Mouse (Mus musculus): ENCODE measurements around the gene Smok3b. TPM values are rescaled to one million over a fixed set of nuclear protein-coding genes. Genes with fewer than 3 reads are reported as not detected.
"Not testable (repeated sequence)": the region's sequence is repeated elsewhere in the genome, so short reads cannot be mapped to it uniquely, and the experiment has no call there.

The Smok3b gene
- polyA plus RNA-seq (2012; rRNA removed) (not detected in 2 replicates), polyA plus RNA-seq (2014; fragmentation: Nextera tagmentation; extraction: Ambion mirVana) (not detected in 2 replicates)

DNA sequence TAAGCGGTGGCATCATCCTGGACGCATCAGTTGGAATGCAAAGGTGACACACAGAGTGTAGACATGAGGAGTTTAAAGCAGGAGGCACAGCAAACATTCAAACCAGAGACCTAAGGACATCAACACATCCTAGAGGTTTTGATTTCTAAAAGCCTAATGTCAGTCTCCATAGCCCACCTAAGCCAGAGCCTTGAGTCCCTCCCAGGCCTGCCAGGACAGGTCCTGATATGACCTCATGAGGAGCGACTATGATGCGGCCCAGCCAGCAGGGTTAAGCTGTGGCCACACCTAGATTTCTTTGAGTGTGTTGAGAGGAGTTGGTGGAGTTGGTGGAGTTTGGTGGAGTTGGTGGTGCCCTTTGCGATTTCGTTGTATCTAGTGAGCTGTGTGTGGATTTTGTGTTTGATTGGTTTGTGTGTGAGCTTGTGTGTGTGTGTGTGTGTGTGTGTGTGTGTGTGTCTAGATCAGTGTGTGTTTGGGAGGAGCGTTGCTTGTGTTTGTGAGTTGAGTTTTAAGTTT is at the start of gene Smok3b, which contains the start of gene Smok3a:
Gene Smok3b (plus strand): TSS at position 469 of the 519 bp plus-strand sequence.
Gene Smok3a (plus strand): TSS at position 301 of the 519 bp plus-strand sequence.
- H3K9ac ChIP-seq (ENCODE audit: low read depth, low read length, severe bottlenecking); H3K36me3 ChIP-seq (ENCODE audit: control insufficient read depth, insufficient read depth, low read length); H3K4me2 ChIP-seq (replicated peaks; ENCODE audit: low read depth, low read length, severe bottlenecking); H3K9me3 ChIP-seq (ENCODE audit: control insufficient read depth, low read length); H3K27me3 ChIP-seq (ENCODE audit: control insufficient read depth, insufficient read depth, low read length); H3K4me3 ChIP-seq (replicated peaks; ENCODE audit: low read length); H3K4me1 ChIP-seq (ENCODE audit: control insufficient read depth, insufficient read depth, low read length); ATAC-seq (ENCODE audit: low FRiP score, low read depth); H3K27ac ChIP-seq (replicated peaks; ENCODE audit: low read depth, low read length); DNase-seq (ENCODE audit: low spot score): not testable (repeated sequence)
- WGBS = 97% methylated on average over 3 of the region's 7 CpGs

GRCm38 (mm10) chr5:137973161-137973560 is 48.1 kb upstream of the Smok3b start:
- DNase-seq (ENCODE audit: low spot score) (no peak), ATAC-seq (ENCODE audit: low FRiP score, low read depth) (no peak)
- no peaks in the 10 kb centered on the region for H3K27me3 ChIP-seq (ENCODE audit: control insufficient read depth, insufficient read depth, low read length)
- H3K27ac ChIP-seq (replicated peaks; ENCODE audit: low read depth, low read length) = no peak overlapping the region
- no peak overlapping the region for H3K9ac ChIP-seq (ENCODE audit: low read depth, low read length, severe bottlenecking)
- 69% methylated on average over 2 of the region's 2 CpGs for WGBS
- no peak overlapping the region for H3K4me3 ChIP-seq (replicated peaks; ENCODE audit: low read length)
- no peaks in the 10 kb centered on the region for H3K4me1 ChIP-seq (ENCODE audit: control insufficient read depth, insufficient read depth, low read length)
- H3K4me2 ChIP-seq (replicated peaks; ENCODE audit: low read depth, low read length, severe bottlenecking) = no peak overlapping the region
- TF ChIP-seq POLR2A (IDR thresholded peaks at IDR 0.05; ENCODE audit: borderline replicate concordance, extremely low read depth, insufficient read depth, insufficient read length) = no peak
- H3K9me3 ChIP-seq (ENCODE audit: control insufficient read depth, low read length) = no peaks in the 10 kb centered on the region
- H3K36me3 ChIP-seq (ENCODE audit: control insufficient read depth, insufficient read depth, low read length) = no peaks in the 10 kb centered on the region

DNA sequence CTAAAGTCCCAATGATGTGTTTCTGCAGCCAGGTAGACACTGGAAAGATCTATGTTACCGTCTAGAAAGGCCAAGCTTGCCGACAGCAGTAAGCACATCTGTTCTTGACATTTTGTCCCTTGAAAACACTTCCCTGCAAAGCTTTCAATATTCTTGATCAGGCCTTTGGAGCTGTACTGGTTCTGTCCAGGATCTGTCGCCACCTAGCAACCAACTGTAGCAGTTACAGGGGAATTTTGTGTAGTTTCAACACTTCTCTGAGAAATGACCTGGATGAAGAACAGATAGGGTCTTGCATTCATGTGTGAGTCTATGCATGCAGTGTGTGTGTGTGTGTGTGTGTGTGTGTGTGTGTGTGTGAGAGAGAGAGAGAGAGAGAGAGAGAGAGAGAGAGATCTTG is 47.5 kb upstream of the Smok3b start:
- H3K4me3 ChIP-seq (replicated peaks; ENCODE audit: low read length) = no peak overlapping the region
- no peaks in the 10 kb centered on the region for H3K36me3 ChIP-seq (ENCODE audit: control insufficient read depth, insufficient read depth, low read length)
- 51% methylated on average over 3 of the region's 3 CpGs for WGBS
- H3K4me1 ChIP-seq (ENCODE audit: control insufficient read depth, insufficient read depth, low read length) = no peaks in the 10 kb centered on the region
- H3K27me3 ChIP-seq (ENCODE audit: control insufficient read depth, insufficient read depth, low read length) = no peaks in the 10 kb centered on the region
- no peak for TF ChIP-seq POLR2A (IDR thresholded peaks at IDR 0.05; ENCODE audit: borderline replicate concordance, extremely low read depth, insufficient read depth, insufficient read length)
- H3K9ac ChIP-seq (ENCODE audit: low read depth, low read length, severe bottlenecking) = no peak overlapping the region
- H3K27ac ChIP-seq (replicated peaks; ENCODE audit: low read depth, low read length) = no peak overlapping the region
- ATAC-seq (ENCODE audit: low FRiP score, low read depth) (no peak), DNase-seq (ENCODE audit: low spot score) (peak; percentile 16)
- no peak overlapping the region for H3K4me2 ChIP-seq (replicated peaks; ENCODE audit: low read depth, low read length, severe bottlenecking)
- no peaks in the 10 kb centered on the region for H3K9me3 ChIP-seq (ENCODE audit: control insufficient read depth, low read length)

DNA sequence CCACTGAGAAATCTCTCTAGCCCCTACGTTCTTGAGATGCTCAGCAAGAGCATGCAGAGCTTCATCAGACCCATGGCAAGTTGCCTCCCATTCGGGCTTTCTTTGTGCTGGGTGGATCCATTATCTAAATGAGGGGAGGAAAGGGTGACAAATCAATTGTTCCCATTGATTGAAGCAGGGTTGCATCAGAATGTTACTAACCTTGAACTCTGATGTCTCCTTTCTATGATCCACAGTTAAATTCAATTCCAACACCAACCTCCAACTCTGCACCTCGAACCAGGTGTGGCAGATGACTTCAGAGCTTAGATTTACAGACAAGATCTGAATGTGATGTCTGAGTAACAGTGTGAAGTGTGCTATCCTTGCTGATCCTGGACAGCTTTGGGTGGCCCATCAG is 46.5 kb upstream of the Smok3b start:
- DNase-seq (ENCODE audit: low spot score) (no peak), ATAC-seq (ENCODE audit: low FRiP score, low read depth) (no peak)
- TF ChIP-seq POLR2A (IDR thresholded peaks at IDR 0.05; ENCODE audit: borderline replicate concordance, extremely low read depth, insufficient read depth, insufficient read length) = no peak
- no peak overlapping the region for H3K4me2 ChIP-seq (replicated peaks; ENCODE audit: low read depth, low read length, severe bottlenecking)
- H3K4me3 ChIP-seq (replicated peaks; ENCODE audit: low read length) = no peak overlapping the region
- WGBS = 60% methylated on average over 3 of the region's 3 CpGs
- H3K4me1 ChIP-seq (ENCODE audit: control insufficient read depth, insufficient read depth, low read length) = no peaks in the 10 kb centered on the region
- no peak overlapping the region for H3K27ac ChIP-seq (replicated peaks; ENCODE audit: low read depth, low read length)
- no peak overlapping the region for H3K9ac ChIP-seq (ENCODE audit: low read depth, low read length, severe bottlenecking)
- H3K27me3 ChIP-seq (ENCODE audit: control insufficient read depth, insufficient read depth, low read length) = no peaks in the 10 kb centered on the region
- no peaks in the 10 kb centered on the region for H3K9me3 ChIP-seq (ENCODE audit: control insufficient read depth, low read length)
- H3K36me3 ChIP-seq (ENCODE audit: control insufficient read depth, insufficient read depth, low read length) = no peaks in the 10 kb centered on the region

- no peak overlapping the region for H3K27ac ChIP-seq (replicated peaks; ENCODE audit: low read depth, low read length)
- 56% methylated on average over 1 of the region's 1 CpGs for WGBS
- TF ChIP-seq POLR2A (IDR thresholded peaks at IDR 0.05; ENCODE audit: borderline replicate concordance, extremely low read depth, insufficient read depth, insufficient read length) = no peak
- no peak overlapping the region for H3K4me2 ChIP-seq (replicated peaks; ENCODE audit: low read depth, low read length, severe bottlenecking)
- no peaks in the 10 kb centered on the region for H3K36me3 ChIP-seq (ENCODE audit: control insufficient read depth, insufficient read depth, low read length)
- H3K4me3 ChIP-seq (replicated peaks; ENCODE audit: low read length) = no peak overlapping the region
- H3K4me1 ChIP-seq (ENCODE audit: control insufficient read depth, insufficient read depth, low read length) = no peaks in the 10 kb centered on the region
- DNase-seq (ENCODE audit: low spot score) (no peak), ATAC-seq (ENCODE audit: low FRiP score, low read depth) (no peak)
- no peak overlapping the region for H3K9ac ChIP-seq (ENCODE audit: low read depth, low read length, severe bottlenecking)
- no peaks in the 10 kb centered on the region for H3K27me3 ChIP-seq (ENCODE audit: control insufficient read depth, insufficient read depth, low read length)
- no peaks in the 10 kb centered on the region for H3K9me3 ChIP-seq (ENCODE audit: control insufficient read depth, low read length)
Measured at GRCm38 (mm10) chr5:137975434-137975833, 45.8 kb upstream of the Smok3b start.

- H3K4me3 ChIP-seq (replicated peaks; ENCODE audit: low read length) = no peak overlapping the region
- H3K9me3 ChIP-seq (ENCODE audit: control insufficient read depth, low read length) = no peaks in the 10 kb centered on the region
- TF ChIP-seq POLR2A (IDR thresholded peaks at IDR 0.05; ENCODE audit: borderline replicate concordance, extremely low read depth, insufficient read depth, insufficient read length) = no peak
- H3K36me3 ChIP-seq (ENCODE audit: control insufficient read depth, insufficient read depth, low read length) = no peaks in the 10 kb centered on the region
- H3K27ac ChIP-seq (replicated peaks; ENCODE audit: low read depth, low read length) = no peak overlapping the region
- ATAC-seq (ENCODE audit: low FRiP score, low read depth) (no peak), DNase-seq (ENCODE audit: low spot score) (no peak)
- no peak overlapping the region for H3K9ac ChIP-seq (ENCODE audit: low read depth, low read length, severe bottlenecking)
- 33% methylated on average over 1 of the region's 1 CpGs for WGBS
- H3K4me2 ChIP-seq (replicated peaks; ENCODE audit: low read depth, low read length, severe bottlenecking) = no peak overlapping the region
- no peaks in the 10 kb centered on the region for H3K27me3 ChIP-seq (ENCODE audit: control insufficient read depth, insufficient read depth, low read length)
- no peaks in the 10 kb centered on the region for H3K4me1 ChIP-seq (ENCODE audit: control insufficient read depth, insufficient read depth, low read length)
Measured at GRCm38 (mm10) chr5:137977291-137977690, 43.9 kb upstream of the Smok3b start.

Measured in limb, embryonic 14.5 days (tissue).